Mouse (Mus musculus) hematopoietic stem cell, adult 5-6 weeks (primary cell): ENCODE measurements around the gene Cep170. TPM values are rescaled to one million over a fixed set of nuclear protein-coding genes. Genes with fewer than 3 reads are reported as not detected.

Source experiments
- ATAC-seq, 2 experiments: fragments of 125-278 bp in 1 of 2; replicated peaks in 1 of 2; 2 replicates each; pipeline ENCODE4 v1.8.0; 2016 to 2017; ENCODE audit warnings: inconsistent platforms in 2 of 2, mild to moderate bottlenecking in 2 of 2, moderate number of reproducible peaks in 2 of 2, low read depth in 1 of 2, moderate TSS enrichment in 1 of 2; ENCODE audit not compliant: low FRiP score in 2 of 2, poor library complexity in 2 of 2, severe bottlenecking in 2 of 2, insufficient read depth in 1 of 2, low TSS enrichment in 1 of 2
- total RNA-seq: library from RNA; stranded (forward); fragments of 172-1452, 232-1000 nt; gene quantifications from 2 replicates; pipeline ENCODE4 v1.2.3, GENCODE M21; 2017

Gene Cep170
- total RNA-seq, 1 experiment from 2014 or later: 50.5 TPM

GRCm38 (mm10) chr1:176697091-176697490, 116.8 kb downstream of the Cep170 start:
- no peak; a peak in 2 of 4 replicates for ATAC-seq

- no peak for ATAC-seq
These were observed 122.8 kb downstream of the Cep170 start for GRCm38 (mm10) chr1:176691101-176691500.

GRCm38 (mm10) chr1:176688251-176688880, 125.5 kb downstream of the Cep170 start:
- ATAC-seq: no peak

Other genes with a start within 250 kb of the Cep170 start
- gene Sdccag8, start 593 bp upstream of the Cep170 start, total RNA-seq: 36.5 and 38.8 TPM in 2 replicates